Mouse (Mus musculus): ENCODE data around the gene Fzd4. TPM values are rescaled to one million over a fixed set of nuclear protein-coding genes. Genes with fewer than 3 reads are reported as not detected.

The Fzd4 gene
- 1.3 and 1.5 TPM in 2 replicates for polyA plus RNA-seq (2015; fragmentation: Nextera tagmentation; extraction: Ambion mirVana)

GRCm38 (mm10) chr7:89404081-89404733 is at the start of gene Fzd4, which contains the start of gene Tmem135:
TSS of gene Fzd4 (plus strand) at chr7:89404355.
TSS of gene Tmem135 (minus strand) at chr7:89404222.
- Histone ChIP-seq H3K9me3 (no peaks in the 10 kb centered on the region), H3K4me3 (peak within 1 kb of the TSS; percentile 80), H3K9ac (replicated peaks) (peak within 1 kb of the TSS; percentile 75), H3K4me2 (replicated peaks) (peak within 1 kb of the TSS; percentile 99), H3K27ac (replicated peaks) (peak within 1 kb of the TSS; percentile 70), H3K27me3 (0 out of 2 replicates have a peak, but pooled peaks cover 15% of the 10 kb centered on the region), H3K36me3 (no peaks in the 10 kb centered on the region), H3K4me1 (peaks cover 23% of the 10 kb centered on the region)
- peak; percentile 95 for ATAC-seq (replicated peaks)
- 0% methylated on average over 48 of the region's 62 CpGs for WGBS

- Histone ChIP-seq H3K4me1 (no peaks in the 10 kb centered on the region), H3K4me3 (no peak overlapping the region)
- 82% methylated on average over 8 of the region's 8 CpGs for WGBS
These were observed 48.5 kb upstream of the Fzd4 start for GRCm38 (mm10) chr7:89355519-89356255.

GRCm38 (mm10) chr7:89356307-89356706 is 47.8 kb upstream of the Fzd4 start:
- WGBS = 68% methylated on average over 4 of the region's 4 CpGs
- no peak overlapping the region for H3K4me3 ChIP-seq
- ATAC-seq (replicated peaks) = no peak

More at GRCm38 (mm10) chr7:89355519-89356255, 48.5 kb upstream of the Fzd4 start:
- Histone ChIP-seq H3K27me3 (no peaks in the 10 kb centered on the region), H3K36me3 (no peaks in the 10 kb centered on the region), H3K9me3 (no peaks in the 10 kb centered on the region), H3K9ac (replicated peaks) (no peak overlapping the region), H3K4me2 (replicated peaks) (no peak overlapping the region), H3K27ac (replicated peaks) (no peak overlapping the region)
- no peak for ATAC-seq (replicated peaks)

GRCm38 (mm10) chr7:89363975-89364374 is 40.2 kb upstream of the Fzd4 start:
- H3K9ac ChIP-seq (replicated peaks) = no peak overlapping the region
- 90% methylated on average over 5 of the region's 5 CpGs for WGBS
- H3K4me3 ChIP-seq = no peak overlapping the region
- no peaks in the 10 kb centered on the region for H3K27me3 ChIP-seq
- H3K4me2 ChIP-seq (replicated peaks) = no peak overlapping the region
- H3K4me1 ChIP-seq = no peaks in the 10 kb centered on the region
- H3K9me3 ChIP-seq = no peaks in the 10 kb centered on the region
- H3K27ac ChIP-seq (replicated peaks) = no peak overlapping the region
- H3K36me3 ChIP-seq = no peaks in the 10 kb centered on the region
- no peak for ATAC-seq (replicated peaks)

More at GRCm38 (mm10) chr7:89356307-89356706, 47.8 kb upstream of the Fzd4 start:
- no peak overlapping the region for H3K27ac ChIP-seq (replicated peaks)
- H3K4me2 ChIP-seq (replicated peaks) = no peak overlapping the region
- no peaks in the 10 kb centered on the region for H3K4me1 ChIP-seq
- H3K27me3 ChIP-seq = no peaks in the 10 kb centered on the region
- H3K9ac ChIP-seq (replicated peaks) = no peak overlapping the region
- no peaks in the 10 kb centered on the region for H3K9me3 ChIP-seq
- no peaks in the 10 kb centered on the region for H3K36me3 ChIP-seq

GRCm38 (mm10) chr7:89365135-89365880 is 38.8 kb upstream of the Fzd4 start:
- Histone ChIP-seq H3K9ac (replicated peaks) (no peak overlapping the region), H3K4me2 (replicated peaks) (no peak overlapping the region), H3K27me3 (no peaks in the 10 kb centered on the region), H3K4me1 (no peaks in the 10 kb centered on the region), H3K36me3 (no peaks in the 10 kb centered on the region), H3K4me3 (no peak overlapping the region), H3K27ac (replicated peaks) (no peak overlapping the region), H3K9me3 (no peaks in the 10 kb centered on the region)
- 45% methylated on average over 10 of the region's 10 CpGs for WGBS
- no peak for ATAC-seq (replicated peaks)

- H3K27ac ChIP-seq (replicated peaks) = no peak overlapping the region
- H3K4me3 ChIP-seq = no peak overlapping the region
- no peak for ATAC-seq (replicated peaks)
- no peak overlapping the region for H3K4me2 ChIP-seq (replicated peaks)
- no peaks in the 10 kb centered on the region for H3K36me3 ChIP-seq
- H3K4me1 ChIP-seq = no peaks in the 10 kb centered on the region
- H3K9me3 ChIP-seq = no peaks in the 10 kb centered on the region
- WGBS = 32% methylated on average over 3 of the region's 3 CpGs
- H3K27me3 ChIP-seq = no peaks in the 10 kb centered on the region
- no peak overlapping the region for H3K9ac ChIP-seq (replicated peaks)
These were observed 36.5 kb upstream of the Fzd4 start for GRCm38 (mm10) chr7:89367643-89368042.

- Histone ChIP-seq H3K9ac (replicated peaks) (no peak overlapping the region), H3K4me1 (no peaks in the 10 kb centered on the region), H3K4me2 (replicated peaks) (no peak overlapping the region), H3K27me3 (no peaks in the 10 kb centered on the region), H3K4me3 (no peak overlapping the region), H3K27ac (replicated peaks) (no peak overlapping the region), H3K36me3 (no peaks in the 10 kb centered on the region), H3K9me3 (no peaks in the 10 kb centered on the region)
- no peak for ATAC-seq (replicated peaks)
- WGBS = 90% methylated on average over 1 of the region's 1 CpGs
These were observed 34.1 kb upstream of the Fzd4 start for GRCm38 (mm10) chr7:89370086-89370485.

- Histone ChIP-seq H3K27ac (replicated peaks) (no peak overlapping the region), H3K4me2 (replicated peaks) (no peak overlapping the region), H3K9me3 (no peaks in the 10 kb centered on the region), H3K9ac (replicated peaks) (no peak overlapping the region), H3K4me1 (no peaks in the 10 kb centered on the region), H3K27me3 (no peaks in the 10 kb centered on the region), H3K4me3 (no peak overlapping the region), H3K36me3 (no peaks in the 10 kb centered on the region)
- ATAC-seq (replicated peaks) = no peak
- WGBS = 53% methylated on average over 1 of the region's 1 CpGs
These were observed 33.2 kb upstream of the Fzd4 start for GRCm38 (mm10) chr7:89370917-89371316.

GRCm38 (mm10) chr7:89371623-89372295 is 32.4 kb upstream of the Fzd4 start:
- H3K4me3 ChIP-seq = no peak overlapping the region
- H3K27ac ChIP-seq (replicated peaks) = no peak overlapping the region
- no peaks in the 10 kb centered on the region for H3K36me3 ChIP-seq
- H3K27me3 ChIP-seq = no peaks in the 10 kb centered on the region
- WGBS = 78% methylated on average over 6 of the region's 6 CpGs
- no peaks in the 10 kb centered on the region for H3K9me3 ChIP-seq
- no peak for ATAC-seq (replicated peaks)
- H3K4me1 ChIP-seq = no peaks in the 10 kb centered on the region
- H3K9ac ChIP-seq (replicated peaks) = no peak overlapping the region
- no peak overlapping the region for H3K4me2 ChIP-seq (replicated peaks)

GRCm38 (mm10) chr7:89380935-89381705 is 23.0 kb upstream of the Fzd4 start:
- no peak overlapping the region for H3K4me3 ChIP-seq
- WGBS = 42% methylated on average over 7 of the region's 7 CpGs

GRCm38 (mm10) chr7:89382892-89383291 is 21.3 kb upstream of the Fzd4 start:
- no peaks in the 10 kb centered on the region for H3K9me3 ChIP-seq
- WGBS = 92% methylated on average over 3 of the region's 3 CpGs
- no peaks in the 10 kb centered on the region for H3K36me3 ChIP-seq
- no peak overlapping the region for H3K9ac ChIP-seq (replicated peaks)
- H3K4me2 ChIP-seq (replicated peaks) = no peak overlapping the region
- H3K4me1 ChIP-seq = no peaks in the 10 kb centered on the region
- H3K27me3 ChIP-seq = no peaks in the 10 kb centered on the region
- H3K4me3 ChIP-seq = no peak overlapping the region
- ATAC-seq (replicated peaks) = no peak
- no peak overlapping the region for H3K27ac ChIP-seq (replicated peaks)

More at GRCm38 (mm10) chr7:89380935-89381705, 23.0 kb upstream of the Fzd4 start:
- no peaks in the 10 kb centered on the region for H3K36me3 ChIP-seq
- no peak overlapping the region for H3K9ac ChIP-seq (replicated peaks)
- no peak overlapping the region for H3K4me2 ChIP-seq (replicated peaks)
- H3K27ac ChIP-seq (replicated peaks) = no peak overlapping the region
- H3K9me3 ChIP-seq = no peaks in the 10 kb centered on the region
- no peaks in the 10 kb centered on the region for H3K27me3 ChIP-seq
- no peaks in the 10 kb centered on the region for H3K4me1 ChIP-seq
- ATAC-seq (replicated peaks) = no peak
